Mouse (Mus musculus): Measurements from ENCODE around the gene Lmbrd1. TPM values are rescaled to one million over a fixed set of nuclear protein-coding genes. Genes with fewer than 3 reads are reported as not detected.

Gene Lmbrd1
- polyA plus RNA-seq, 1 experiment, result 73.9 TPM

DNA sequence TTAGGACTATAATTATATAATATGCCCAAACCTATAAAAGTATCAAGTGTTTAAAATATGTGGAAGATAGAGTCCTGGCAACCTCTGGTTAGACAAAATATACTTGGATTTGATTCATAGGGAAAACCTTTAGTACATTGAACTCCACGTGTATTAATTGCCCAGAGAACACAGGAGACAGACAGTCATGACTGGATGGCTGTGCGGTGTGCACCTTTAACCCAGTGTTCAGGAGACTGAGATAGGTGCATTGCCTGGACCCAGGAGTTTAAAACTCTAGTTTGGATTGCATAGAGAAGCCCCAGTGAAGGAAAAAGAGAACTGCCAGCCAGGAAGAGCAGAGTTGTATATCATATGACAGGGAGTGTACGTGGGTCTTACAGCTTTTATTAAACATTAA is 19.2 kb downstream of the Lmbrd1 start:
- no peak overlapping the region for H3K4me3 ChIP-seq (ENCODE audit: control insufficient read depth, low read depth, low read length)
- TF ChIP-seq CTCF (IDR thresholded peaks at IDR 0.05; ENCODE audit: control insufficient read depth, insufficient read depth, insufficient replicate concordance, low read depth, low read length), result no peak
- TF ChIP-seq POLR2A (IDR thresholded peaks at IDR 0.05; ENCODE audit: control insufficient read depth, low read depth, low read length), result no peak
- H3K27me3 ChIP-seq (ENCODE audit: control insufficient read depth, insufficient read depth, low read length), result no peaks in the 10 kb centered on the region
- H3K4me1 ChIP-seq (ENCODE audit: control insufficient read depth, insufficient read depth, low read length), result peaks cover 5% of the 10 kb centered on the region
- no peak overlapping the region for H3K27ac ChIP-seq (ENCODE audit: control insufficient read depth, insufficient read depth, low read depth, low read length)
- H3K36me3 ChIP-seq (ENCODE audit: control insufficient read depth, insufficient read depth, low read length), result no peaks in the 10 kb centered on the region

- no peak overlapping the region for H3K4me3 ChIP-seq (ENCODE audit: control insufficient read depth, low read depth, low read length)
- no peak overlapping the region for H3K27ac ChIP-seq (ENCODE audit: control insufficient read depth, insufficient read depth, low read depth, low read length)
- no peaks in the 10 kb centered on the region for H3K27me3 ChIP-seq (ENCODE audit: control insufficient read depth, insufficient read depth, low read length)
- H3K4me1 ChIP-seq (ENCODE audit: control insufficient read depth, insufficient read depth, low read length), result peaks cover 5% of the 10 kb centered on the region
- H3K36me3 ChIP-seq (ENCODE audit: control insufficient read depth, insufficient read depth, low read length), result no peaks in the 10 kb centered on the region
- no peak for TF ChIP-seq CTCF (IDR thresholded peaks at IDR 0.05; ENCODE audit: control insufficient read depth, insufficient read depth, insufficient replicate concordance, low read depth, low read length)
- no peak for TF ChIP-seq POLR2A (IDR thresholded peaks at IDR 0.05; ENCODE audit: control insufficient read depth, low read depth, low read length)
Observed at GRCm38 (mm10) chr1:24698146-24698880, 19.9 kb downstream of the Lmbrd1 start.

GRCm38 (mm10) chr1:24699320-24699719 is 20.9 kb downstream of the Lmbrd1 start:
- H3K4me1 ChIP-seq (ENCODE audit: control insufficient read depth, insufficient read depth, low read length), result peaks cover 5% of the 10 kb centered on the region
- no peak overlapping the region for H3K4me3 ChIP-seq (ENCODE audit: control insufficient read depth, low read depth, low read length)
- no peak overlapping the region for H3K27ac ChIP-seq (ENCODE audit: control insufficient read depth, insufficient read depth, low read depth, low read length)
- H3K27me3 ChIP-seq (ENCODE audit: control insufficient read depth, insufficient read depth, low read length), result no peaks in the 10 kb centered on the region
- TF ChIP-seq POLR2A (IDR thresholded peaks at IDR 0.05; ENCODE audit: control insufficient read depth, low read depth, low read length), result no peak
- TF ChIP-seq CTCF (IDR thresholded peaks at IDR 0.05; ENCODE audit: control insufficient read depth, insufficient read depth, insufficient replicate concordance, low read depth, low read length), result no peak
- H3K36me3 ChIP-seq (ENCODE audit: control insufficient read depth, insufficient read depth, low read length), result no peaks in the 10 kb centered on the region

- no peak overlapping the region for H3K4me3 ChIP-seq (ENCODE audit: control insufficient read depth, low read depth, low read length)
- peaks cover 5% of the 10 kb centered on the region for H3K4me1 ChIP-seq (ENCODE audit: control insufficient read depth, insufficient read depth, low read length)
- H3K27me3 ChIP-seq (ENCODE audit: control insufficient read depth, insufficient read depth, low read length), result no peaks in the 10 kb centered on the region
- no peaks in the 10 kb centered on the region for H3K36me3 ChIP-seq (ENCODE audit: control insufficient read depth, insufficient read depth, low read length)
- TF ChIP-seq POLR2A (IDR thresholded peaks at IDR 0.05; ENCODE audit: control insufficient read depth, low read depth, low read length) (no peak), CTCF (IDR thresholded peaks at IDR 0.05; ENCODE audit: control insufficient read depth, insufficient read depth, insufficient replicate concordance, low read depth, low read length) (no peak)
- H3K27ac ChIP-seq (ENCODE audit: control insufficient read depth, insufficient read depth, low read depth, low read length), result no peak overlapping the region
Observed at GRCm38 (mm10) chr1:24700241-24700640, 21.8 kb downstream of the Lmbrd1 start.

GRCm38 (mm10) chr1:24703821-24704220 is 25.4 kb downstream of the Lmbrd1 start:
- no peaks in the 10 kb centered on the region for H3K27me3 ChIP-seq (ENCODE audit: control insufficient read depth, insufficient read depth, low read length)
- H3K4me3 ChIP-seq (ENCODE audit: control insufficient read depth, low read depth, low read length), result no peak overlapping the region
- TF ChIP-seq POLR2A (IDR thresholded peaks at IDR 0.05; ENCODE audit: control insufficient read depth, low read depth, low read length) (no peak), CTCF (IDR thresholded peaks at IDR 0.05; ENCODE audit: control insufficient read depth, insufficient read depth, insufficient replicate concordance, low read depth, low read length) (no peak)
- H3K4me1 ChIP-seq (ENCODE audit: control insufficient read depth, insufficient read depth, low read length), result peaks cover 3% of the 10 kb centered on the region
- no peaks in the 10 kb centered on the region for H3K36me3 ChIP-seq (ENCODE audit: control insufficient read depth, insufficient read depth, low read length)
- no peak overlapping the region for H3K27ac ChIP-seq (ENCODE audit: control insufficient read depth, insufficient read depth, low read depth, low read length)

- Histone ChIP-seq H3K27me3 (ENCODE audit: control insufficient read depth, insufficient read depth, low read length) (no peaks in the 10 kb centered on the region), H3K27ac (ENCODE audit: control insufficient read depth, insufficient read depth, low read depth, low read length) (no peak overlapping the region), H3K36me3 (ENCODE audit: control insufficient read depth, insufficient read depth, low read length) (no peaks in the 10 kb centered on the region), H3K4me1 (ENCODE audit: control insufficient read depth, insufficient read depth, low read length) (no peaks in the 10 kb centered on the region), H3K4me3 (ENCODE audit: control insufficient read depth, low read depth, low read length) (no peak overlapping the region)
- TF ChIP-seq POLR2A (IDR thresholded peaks at IDR 0.05; ENCODE audit: control insufficient read depth, low read depth, low read length), result no peak
- no peak for TF ChIP-seq CTCF (IDR thresholded peaks at IDR 0.05; ENCODE audit: control insufficient read depth, insufficient read depth, insufficient replicate concordance, low read depth, low read length)
Observed at GRCm38 (mm10) chr1:24716301-24716700, 37.9 kb downstream of the Lmbrd1 start.

GRCm38 (mm10) chr1:24719621-24720020 is 41.2 kb downstream of the Lmbrd1 start:
- no peak overlapping the region for H3K4me3 ChIP-seq (ENCODE audit: control insufficient read depth, low read depth, low read length)
- no peaks in the 10 kb centered on the region for H3K36me3 ChIP-seq (ENCODE audit: control insufficient read depth, insufficient read depth, low read length)
- H3K27ac ChIP-seq (ENCODE audit: control insufficient read depth, insufficient read depth, low read depth, low read length), result no peak overlapping the region
- TF ChIP-seq CTCF (IDR thresholded peaks at IDR 0.05; ENCODE audit: control insufficient read depth, insufficient read depth, insufficient replicate concordance, low read depth, low read length), result no peak
- TF ChIP-seq POLR2A (IDR thresholded peaks at IDR 0.05; ENCODE audit: control insufficient read depth, low read depth, low read length), result no peak
- no peaks in the 10 kb centered on the region for H3K4me1 ChIP-seq (ENCODE audit: control insufficient read depth, insufficient read depth, low read length)
- H3K27me3 ChIP-seq (ENCODE audit: control insufficient read depth, insufficient read depth, low read length), result no peaks in the 10 kb centered on the region

Data from testis, adult 2 months (tissue).